Mouse (Mus musculus): Measurements from ENCODE around the gene Tmem229a.

The Tmem229a gene

GRCm38 (mm10) chr6:24955946-24956585 lies at the start of gene Tmem229a:
Gene Tmem229a, minus strand, starts transcription at chr6:24956297.
- no peak for DNase-seq

- no peak for DNase-seq
Measured at GRCm38 (mm10) chr6:24993754-24994153, 37.7 kb upstream of the Tmem229a start.

GRCm38 (mm10) chr6:24989836-24990235 lies 33.7 kb upstream of the Tmem229a start:
- no peak for DNase-seq

GRCm38 (mm10) chr6:24976176-24976575 lies 20.1 kb upstream of the Tmem229a start:
- no peak for DNase-seq

- DNase-seq: no peak
Measured at GRCm38 (mm10) chr6:24968471-24969223, 12.6 kb upstream of the Tmem229a start.

- no peak for DNase-seq
Measured at GRCm38 (mm10) chr6:24967726-24968125, 11.6 kb upstream of the Tmem229a start.

- no peak for DNase-seq
Measured at GRCm38 (mm10) chr6:24966010-24966682, 10.0 kb upstream of the Tmem229a start.

- DNase-seq: no peak
Measured at GRCm38 (mm10) chr6:24963754-24964153, 7.7 kb upstream of the Tmem229a start.

GRCm38 (mm10) chr6:24956586-24956973 lies 483 bp upstream of the Tmem229a start:
- no peak for DNase-seq

DNA sequence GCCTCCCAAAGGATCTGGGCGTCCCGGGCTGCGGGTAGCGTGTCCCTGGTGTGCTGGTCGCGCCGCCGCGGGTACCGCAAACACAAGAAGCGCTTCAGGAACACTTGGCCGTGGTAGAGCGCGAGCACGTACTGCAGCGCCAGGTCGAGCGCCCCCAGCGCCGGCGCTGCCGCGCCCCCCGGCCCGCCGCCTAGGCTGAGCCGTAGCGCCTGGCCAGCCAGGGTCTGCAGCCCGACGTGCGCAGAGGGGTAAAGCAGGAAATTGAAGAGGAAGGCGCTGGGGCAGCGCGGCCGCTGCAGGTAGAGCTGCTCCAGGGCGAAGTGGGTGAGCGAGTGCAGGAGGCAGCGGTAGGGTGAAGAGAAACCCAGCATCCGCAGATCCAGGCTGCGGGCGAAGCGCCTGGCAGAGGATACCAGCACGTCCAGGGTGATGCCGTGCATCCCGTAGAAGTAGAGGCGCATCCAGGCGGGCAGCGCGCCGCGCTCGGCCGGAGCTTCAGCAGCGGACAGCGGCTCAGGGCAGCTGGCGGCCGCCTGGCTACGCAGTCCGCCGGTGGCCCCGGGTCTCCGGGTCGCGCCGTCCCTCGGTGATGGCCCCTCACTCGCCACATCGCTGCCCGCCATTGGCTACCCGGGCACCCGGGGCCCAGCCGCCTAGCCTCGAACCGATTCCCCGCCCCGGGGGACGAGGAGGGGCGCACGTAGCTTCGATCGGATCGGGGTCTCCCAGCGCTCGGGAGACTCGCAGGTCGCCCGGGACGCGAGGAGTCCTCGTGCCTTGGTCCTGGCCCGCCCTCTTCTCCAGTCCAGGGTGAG lies 759 bp downstream of the Tmem229a start:
- DNase-seq: no peak

GRCm38 (mm10) chr6:24954126-24954525 lies 2.0 kb downstream of the Tmem229a start:
- DNase-seq: no peak

DNA sequence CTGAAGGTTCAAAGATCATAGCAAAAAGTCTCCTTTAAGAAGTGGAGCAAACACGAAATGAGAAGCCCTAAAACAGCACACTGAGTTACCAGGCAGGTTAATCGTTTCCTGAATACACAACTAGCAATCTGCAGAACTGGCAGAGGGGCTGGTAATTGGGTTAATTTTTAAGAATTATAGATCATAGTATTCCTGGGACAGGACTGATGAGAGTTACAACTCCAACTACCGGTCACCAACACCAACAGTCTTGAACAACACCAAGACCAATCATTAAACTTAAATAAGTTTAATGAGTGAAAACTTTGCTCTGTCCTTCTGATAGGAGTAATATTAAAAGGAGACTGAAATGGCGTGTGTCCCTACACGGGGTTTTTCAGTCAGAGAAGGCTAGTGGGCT lies 3.8 kb downstream of the Tmem229a start:
- DNase-seq: no peak

- DNase-seq: no peak
Measured at GRCm38 (mm10) chr6:24950669-24951068, 5.4 kb downstream of the Tmem229a start.

DNA sequence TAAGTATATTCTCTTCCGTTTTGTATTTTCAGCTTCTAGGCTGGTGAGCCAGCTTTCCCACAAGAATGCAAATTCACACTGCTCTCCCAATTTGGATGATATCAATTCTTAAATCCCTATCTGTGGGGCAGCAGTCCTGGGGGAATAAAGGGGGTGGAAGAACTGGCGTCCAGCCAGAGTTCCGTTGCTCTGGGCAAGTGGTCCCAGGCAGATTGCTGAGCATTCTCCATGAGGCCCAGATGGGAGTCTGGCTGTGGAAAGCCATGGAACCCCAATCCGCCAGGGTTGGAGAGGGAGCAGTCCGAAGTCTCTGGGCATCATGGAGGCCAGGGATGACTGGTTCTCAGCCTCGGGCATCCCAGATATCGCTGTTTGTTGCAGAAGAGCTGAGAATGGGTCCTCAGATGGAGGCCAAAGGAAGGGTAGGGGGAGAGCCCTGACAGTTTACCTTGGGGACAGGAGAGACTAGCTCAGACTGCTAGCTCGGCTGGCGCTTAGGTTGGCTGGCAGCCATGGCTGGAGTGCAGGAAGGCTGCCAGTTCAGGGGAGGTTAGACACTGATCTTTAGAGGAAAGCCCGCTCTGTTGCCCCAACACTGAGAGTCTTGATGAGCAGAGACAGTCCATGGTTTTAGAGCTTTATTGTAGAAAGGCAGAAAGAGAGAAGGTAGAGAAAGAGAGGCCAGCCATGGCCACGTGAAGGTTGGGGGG lies 30.9 kb downstream of the Tmem229a start:
- no peak for DNase-seq

GRCm38 (mm10) chr6:24913591-24913990 lies 42.5 kb downstream of the Tmem229a start:
- DNase-seq: no peak

GRCm38 (mm10) chr6:24910728-24911105 lies 45.4 kb downstream of the Tmem229a start:
- no peak for DNase-seq

- no peak for DNase-seq
Measured at GRCm38 (mm10) chr6:24910016-24910727, 45.9 kb downstream of the Tmem229a start.

- DNase-seq: no peak
Measured at GRCm38 (mm10) chr6:24907824-24908223, 48.3 kb downstream of the Tmem229a start.

- DNase-seq: no peak
Measured at GRCm38 (mm10) chr6:24905101-24905500, 51.0 kb downstream of the Tmem229a start.

Data from thymus, postnatal 25 days (tissue).